Mouse (Mus musculus) forebrain, embryonic 16.5 days (tissue): ENCODE measurements around the gene Mettl24. TPM values are rescaled to one million over a fixed set of nuclear protein-coding genes. Genes with fewer than 3 reads are reported as not detected.
A peak's percentile ranks its signal among the peaks of the same experiment; 100 is the strongest.

Source experiments
- ATAC-seq: fragments of 200-750 bp; cut with Nextera tagmentation; 2 replicates; pipeline ENCODE4 v1.8.0; 2017; ENCODE audit warnings: mild to moderate bottlenecking, moderate library complexity
- H3K27ac ChIP-seq: fragments of 300-500 bp; sonication (generic); 2 replicates; pipeline ENCODE4 v1.5.1; 2014; ENCODE audit warnings: low read length, control low read depth
- H3K27me3 ChIP-seq: fragments of 300-500 bp; sonication (generic); replicated peaks from 2 replicates; pipeline ENCODE4 v1.6.1; 2014; ENCODE audit warnings: low read length; ENCODE audit not compliant: control insufficient read depth, insufficient read depth
- H3K36me3 ChIP-seq: fragments of 300-500 bp; sonication (generic); 2 replicates; pipeline ENCODE4 v1.6.1; 2014; ENCODE audit not compliant: control insufficient read depth, insufficient read depth
- H3K4me1 ChIP-seq: fragments of 300-500 bp; sonication (generic); replicated peaks from 2 replicates; pipeline ENCODE4 v1.6.1; 2014; ENCODE audit warnings: low read length; ENCODE audit not compliant: control insufficient read depth, insufficient read depth
- H3K4me2 ChIP-seq: fragments of 300-500 bp; sonication (generic); 2 replicates; pipeline ENCODE4 v1.6.1; 2014; ENCODE audit warnings: mild to moderate bottlenecking, low read length, control low read depth
- H3K4me3 ChIP-seq: fragments of 300-500 bp; sonication (generic); replicated peaks from 2 replicates; pipeline ENCODE4 v1.5.1; 2014; ENCODE audit warnings: mild to moderate bottlenecking, low read length, control low read depth
- H3K9ac ChIP-seq: fragments of 300-500 bp; sonication (generic); replicated peaks from 2 replicates; pipeline ENCODE4 v1.6.1; 2014; ENCODE audit warnings: low read depth, low read length, control low read depth
- H3K9me3 ChIP-seq: fragments of 300-500 bp; sonication (generic); 2 replicates; pipeline ENCODE4 v1.6.1; 2016; ENCODE audit warnings: low read length; ENCODE audit not compliant: control insufficient read depth
- WGBS: fragments of 180-500 bp; shearing (Covaris S2); extraction: QIAGEN DNeasy Blood & Tissue Kit; methylation state at CpG from one replicate; pipeline ENCODE4 v1.1.7; 2014; 5-methylcytosine and 5-hydroxymethylcytosine counted together
- polyA plus RNA-seq: library from polyadenylated mRNA; unstranded; fragments of >200 nt; fragmentation: Nextera tagmentation; extraction: Ambion mirVana; gene quantifications from 2 replicates; pipeline ENCODE4 v1.2.1, GENCODE M21; 2015

The Mettl24 gene
- 0.27 and 0.47 TPM in 2 replicates for polyA plus RNA-seq

GRCm38 (mm10) chr10:40683092-40683867 lies at the start of gene Mettl24:
Mettl24 (plus strand) TSS chr10:40683282.
- peak; percentile 70 for ATAC-seq
- Histone ChIP-seq H3K4me1 (peaks cover 16% of the 10 kb centered on the region), H3K27me3 (no peaks in the 10 kb centered on the region), H3K9ac (peak within 1 kb of the TSS; percentile 72), H3K4me3 (peak within 1 kb of the TSS; percentile 56), H3K4me2 (peak within 1 kb of the TSS; percentile 98), H3K27ac (no peak within 1 kb of the TSS; the same call in 1 of the 2 replicates), H3K36me3 (no peaks in the 10 kb centered on the region), H3K9me3 (no peaks in the 10 kb centered on the region)
- under 1% methylated on average over 45 of the region's 50 CpGs for WGBS

DNA sequence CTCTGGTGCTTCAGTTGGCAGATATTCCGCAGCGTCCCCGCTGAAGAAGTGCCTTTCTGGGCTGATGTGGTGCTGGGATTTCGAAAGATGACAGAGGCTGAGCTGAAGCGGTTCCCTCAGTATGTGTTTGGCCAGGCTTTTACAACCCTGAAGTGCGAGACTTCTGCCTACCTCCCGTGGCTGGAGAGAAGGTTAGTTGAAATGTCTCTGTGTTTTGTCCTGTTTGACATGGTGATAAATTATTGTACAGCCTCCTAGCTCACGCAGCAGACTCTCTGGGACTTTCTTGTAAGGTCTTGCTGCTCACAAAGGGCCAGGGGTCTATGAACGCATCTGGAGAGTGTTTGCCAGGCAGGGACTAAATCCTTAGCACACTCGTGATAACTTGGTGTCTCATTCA lies 45.8 kb upstream of the Mettl24 start:
- Histone ChIP-seq H3K4me3 (no peak overlapping the region), H3K9ac (no peak overlapping the region), H3K36me3 (no peaks in the 10 kb centered on the region), H3K27me3 (no peaks in the 10 kb centered on the region), H3K27ac (no peak overlapping the region), H3K4me1 (peaks cover 5% of the 10 kb centered on the region), H3K4me2 (no peak overlapping the region), H3K9me3 (no peaks in the 10 kb centered on the region)
- ATAC-seq: no peak
- 71% methylated on average over 10 of the region's 10 CpGs for WGBS

DNA sequence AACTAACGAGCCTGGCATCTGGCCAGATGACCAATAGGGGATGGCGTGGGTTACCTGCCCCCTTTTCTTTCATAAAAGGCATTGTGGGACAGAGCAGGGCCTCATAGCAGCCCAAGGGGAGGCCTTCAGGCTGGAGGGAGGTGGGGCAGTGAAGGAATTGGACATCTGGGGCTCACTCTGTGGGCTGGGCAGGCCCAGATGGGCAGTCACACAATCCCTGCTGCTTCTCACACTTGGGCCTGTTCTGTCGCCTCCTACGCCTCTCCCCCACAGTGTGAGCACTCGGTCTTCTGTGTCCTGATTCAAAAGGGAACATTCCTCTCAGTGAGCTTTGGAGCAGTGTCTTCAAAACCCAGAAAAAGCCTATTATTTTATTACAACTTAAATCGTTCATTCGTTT lies 44.8 kb upstream of the Mettl24 start:
- 26% methylated on average over 7 of the region's 7 CpGs for WGBS
- H3K4me2 ChIP-seq: no peak overlapping the region
- ATAC-seq: peak; percentile 52; the same call in 1 of the 2 replicates

DNA sequence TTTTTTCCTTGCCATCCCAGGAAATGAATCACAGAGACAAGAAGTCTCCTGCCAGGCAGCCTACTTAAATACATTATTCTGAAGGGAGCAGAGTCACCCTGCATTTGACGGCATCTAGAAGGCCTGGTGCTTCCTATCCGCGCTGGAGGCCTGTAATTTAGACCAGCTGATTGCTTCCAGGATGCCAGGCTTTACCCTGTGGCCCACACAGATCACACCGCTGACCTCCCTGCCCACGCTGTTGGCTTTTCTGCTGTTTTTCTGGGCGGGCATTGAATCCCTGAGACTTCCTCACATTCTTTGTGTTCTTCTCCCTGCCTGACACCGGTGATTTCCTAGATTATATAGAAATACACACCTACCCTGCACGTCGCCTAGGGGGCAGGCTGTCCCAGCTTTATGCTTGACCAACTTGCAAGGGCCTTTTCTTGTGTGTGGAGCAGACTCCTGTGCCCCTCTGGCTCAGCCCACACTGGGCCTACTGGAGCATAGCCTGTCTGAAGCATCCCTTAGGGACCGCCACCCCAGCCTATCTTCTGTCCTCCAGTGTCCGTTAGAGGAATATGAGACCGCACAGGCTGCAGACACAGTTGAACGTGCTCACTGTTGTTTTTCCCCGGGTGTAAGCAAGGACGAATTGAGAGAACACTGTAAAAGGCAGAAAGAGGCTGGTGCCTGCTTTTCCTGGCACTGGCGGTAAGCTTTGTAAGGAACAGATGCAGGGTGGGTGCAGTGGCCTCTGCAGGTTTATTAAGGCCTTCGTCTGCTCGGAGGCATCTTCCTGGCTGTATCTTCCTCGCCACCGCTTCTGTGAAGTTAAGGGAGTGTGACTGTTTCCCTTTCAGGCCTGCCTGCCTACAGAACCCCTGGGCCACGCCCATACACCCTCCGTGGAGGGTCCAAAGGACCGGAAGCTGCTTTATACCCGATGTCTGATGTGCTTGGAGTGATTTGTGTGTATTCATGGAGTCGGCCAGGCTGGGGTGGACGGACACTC lies 44.0 kb upstream of the Mettl24 start:
- ATAC-seq: peak; percentile 47; the same call in 1 of the 2 replicates
- H3K27ac ChIP-seq: no peak overlapping the region

More for the DNA sequence above, 44.8 kb upstream of the Mettl24 start:
- no peak overlapping the region for H3K9ac ChIP-seq
- H3K4me1 ChIP-seq: peaks cover 5% of the 10 kb centered on the region
- no peaks in the 10 kb centered on the region for H3K27me3 ChIP-seq
- H3K9me3 ChIP-seq: no peaks in the 10 kb centered on the region
- H3K4me3 ChIP-seq: no peak overlapping the region
- no peak overlapping the region for H3K27ac ChIP-seq
- no peaks in the 10 kb centered on the region for H3K36me3 ChIP-seq

DNA sequence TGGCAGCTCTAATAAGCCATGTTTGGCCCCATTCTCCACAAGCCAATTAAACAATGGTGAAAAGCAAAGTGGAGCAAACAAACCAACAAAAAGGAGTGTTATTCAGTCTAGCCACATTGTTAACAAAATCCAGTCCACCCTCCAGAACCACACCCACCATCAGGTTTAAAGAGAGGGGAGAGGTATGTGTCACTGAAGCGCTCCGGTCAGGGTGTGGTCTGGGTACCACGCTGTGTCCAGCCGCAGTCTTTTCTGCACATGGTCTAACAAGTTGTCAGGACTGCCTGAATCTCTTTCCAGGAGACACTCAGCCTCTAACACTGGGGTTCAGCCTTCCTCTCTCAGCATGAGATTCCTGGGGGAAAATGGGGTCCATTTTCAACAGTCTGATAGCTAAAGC lies 42.7 kb upstream of the Mettl24 start:
- H3K4me1 ChIP-seq: peaks cover 5% of the 10 kb centered on the region
- H3K4me2 ChIP-seq: no peak overlapping the region
- no peaks in the 10 kb centered on the region for H3K36me3 ChIP-seq
- no peak overlapping the region for H3K9ac ChIP-seq
- 81% methylated on average over 4 of the region's 4 CpGs for WGBS
- ATAC-seq: no peak
- no peaks in the 10 kb centered on the region for H3K27me3 ChIP-seq
- H3K9me3 ChIP-seq: no peaks in the 10 kb centered on the region
- no peak overlapping the region for H3K4me3 ChIP-seq
- H3K27ac ChIP-seq: no peak overlapping the region

More for the DNA sequence above, 44.0 kb upstream of the Mettl24 start:
- no peak overlapping the region; the same call in 1 of the 2 replicates for H3K9ac ChIP-seq
- no peak overlapping the region for H3K4me2 ChIP-seq
- H3K4me1 ChIP-seq: peaks cover 5% of the 10 kb centered on the region
- no peaks in the 10 kb centered on the region for H3K27me3 ChIP-seq
- no peak overlapping the region for H3K4me3 ChIP-seq
- WGBS: 54% methylated on average over 26 of the region's 26 CpGs
- H3K9me3 ChIP-seq: no peaks in the 10 kb centered on the region
- H3K36me3 ChIP-seq: no peaks in the 10 kb centered on the region

DNA sequence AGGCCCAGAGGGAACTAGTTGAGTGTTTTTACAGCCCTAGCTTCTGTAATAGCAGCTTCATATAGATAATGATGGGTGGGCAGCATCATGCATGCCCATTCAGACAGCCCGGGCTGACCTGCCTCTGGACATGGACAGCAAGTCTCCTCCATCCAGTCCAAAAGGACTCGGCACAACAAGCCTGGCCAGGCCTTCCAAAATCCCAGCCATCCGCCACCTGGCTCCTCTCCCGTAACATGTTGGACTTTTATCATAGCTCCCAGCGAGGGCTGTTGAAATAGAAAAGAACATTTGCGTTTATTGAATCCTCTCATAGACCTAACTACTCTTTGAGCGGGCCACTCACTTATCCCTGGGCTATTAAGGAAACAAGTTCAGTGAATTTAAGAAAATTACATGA lies 41.2 kb upstream of the Mettl24 start:
- 87% methylated on average over 7 of the region's 7 CpGs for WGBS
- H3K4me3 ChIP-seq: no peak overlapping the region
- H3K9ac ChIP-seq: no peak overlapping the region
- H3K4me2 ChIP-seq: no peak overlapping the region
- no peak overlapping the region for H3K27ac ChIP-seq
- ATAC-seq: no peak
- peaks cover 5% of the 10 kb centered on the region for H3K4me1 ChIP-seq
- H3K36me3 ChIP-seq: no peaks in the 10 kb centered on the region
- H3K9me3 ChIP-seq: no peaks in the 10 kb centered on the region
- H3K27me3 ChIP-seq: no peaks in the 10 kb centered on the region

DNA sequence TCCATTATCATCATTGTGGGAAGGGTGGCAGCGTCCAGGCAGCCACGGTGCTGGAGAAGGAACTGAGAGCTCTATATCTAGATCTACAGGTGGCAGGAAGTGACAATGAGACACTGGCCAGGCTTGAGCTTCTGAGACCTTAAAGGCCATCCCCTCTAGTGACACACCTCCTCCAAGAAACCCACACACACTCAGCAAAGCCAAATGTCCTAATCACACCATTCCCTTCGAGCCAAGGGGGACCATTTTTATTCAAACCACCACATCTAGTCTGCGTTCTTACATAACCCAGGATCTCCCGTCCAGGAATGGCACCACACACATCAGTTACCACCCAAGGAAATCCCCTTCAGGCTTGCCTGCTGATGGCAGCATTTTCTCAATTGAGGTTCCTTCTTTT lies 40.0 kb upstream of the Mettl24 start:
- H3K4me1 ChIP-seq: peaks cover 4% of the 10 kb centered on the region
- 86% methylated on average over 5 of the region's 5 CpGs for WGBS
- ATAC-seq: no peak

DNA sequence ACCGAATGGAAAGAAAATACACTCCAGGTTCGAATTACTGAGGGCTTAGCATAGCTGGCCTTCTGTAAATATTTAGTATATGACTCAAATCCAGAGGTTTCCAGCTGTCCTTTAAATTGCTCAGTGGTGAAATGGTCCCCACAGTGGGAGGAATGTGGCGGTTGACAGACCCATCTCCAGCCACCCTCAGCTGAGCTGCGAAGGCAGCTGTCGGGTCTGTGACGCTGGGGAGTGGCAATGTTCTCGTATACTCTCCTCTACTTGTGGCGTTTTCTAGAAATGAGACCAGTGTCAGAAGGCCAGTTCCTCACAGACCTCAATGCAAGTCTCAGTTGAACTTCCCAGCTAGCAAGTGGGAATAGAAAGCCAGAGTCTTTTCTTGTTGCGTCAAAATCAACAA lies 38.6 kb upstream of the Mettl24 start:
- H3K36me3 ChIP-seq: no peaks in the 10 kb centered on the region
- H3K27me3 ChIP-seq: no peaks in the 10 kb centered on the region
- no peaks in the 10 kb centered on the region for H3K4me1 ChIP-seq
- H3K4me3 ChIP-seq: no peak overlapping the region
- H3K9ac ChIP-seq: no peak overlapping the region
- H3K9me3 ChIP-seq: no peaks in the 10 kb centered on the region
- WGBS: 78% methylated on average over 9 of the region's 9 CpGs
- ATAC-seq: no peak
- H3K27ac ChIP-seq: no peak overlapping the region
- no peak overlapping the region for H3K4me2 ChIP-seq

More for the DNA sequence above, 40.0 kb upstream of the Mettl24 start:
- H3K4me3 ChIP-seq: no peak overlapping the region
- no peaks in the 10 kb centered on the region for H3K36me3 ChIP-seq
- H3K27ac ChIP-seq: no peak overlapping the region
- H3K9me3 ChIP-seq: no peaks in the 10 kb centered on the region
- no peak overlapping the region for H3K9ac ChIP-seq
- H3K27me3 ChIP-seq: no peaks in the 10 kb centered on the region
- no peak overlapping the region for H3K4me2 ChIP-seq

GRCm38 (mm10) chr10:40645346-40645745 lies 37.7 kb upstream of the Mettl24 start:
- H3K4me1 ChIP-seq: no peaks in the 10 kb centered on the region
- no peak overlapping the region for H3K27ac ChIP-seq
- no peaks in the 10 kb centered on the region for H3K36me3 ChIP-seq
- H3K4me2 ChIP-seq: no peak overlapping the region
- H3K4me3 ChIP-seq: no peak overlapping the region
- H3K27me3 ChIP-seq: no peaks in the 10 kb centered on the region
- ATAC-seq: no peak
- H3K9ac ChIP-seq: no peak overlapping the region
- no peaks in the 10 kb centered on the region for H3K9me3 ChIP-seq
- WGBS: 70% methylated on average over 1 of the region's 1 CpGs
